Mouse (Mus musculus): Measurements from ENCODE around the gene Shisa8.

DNA sequence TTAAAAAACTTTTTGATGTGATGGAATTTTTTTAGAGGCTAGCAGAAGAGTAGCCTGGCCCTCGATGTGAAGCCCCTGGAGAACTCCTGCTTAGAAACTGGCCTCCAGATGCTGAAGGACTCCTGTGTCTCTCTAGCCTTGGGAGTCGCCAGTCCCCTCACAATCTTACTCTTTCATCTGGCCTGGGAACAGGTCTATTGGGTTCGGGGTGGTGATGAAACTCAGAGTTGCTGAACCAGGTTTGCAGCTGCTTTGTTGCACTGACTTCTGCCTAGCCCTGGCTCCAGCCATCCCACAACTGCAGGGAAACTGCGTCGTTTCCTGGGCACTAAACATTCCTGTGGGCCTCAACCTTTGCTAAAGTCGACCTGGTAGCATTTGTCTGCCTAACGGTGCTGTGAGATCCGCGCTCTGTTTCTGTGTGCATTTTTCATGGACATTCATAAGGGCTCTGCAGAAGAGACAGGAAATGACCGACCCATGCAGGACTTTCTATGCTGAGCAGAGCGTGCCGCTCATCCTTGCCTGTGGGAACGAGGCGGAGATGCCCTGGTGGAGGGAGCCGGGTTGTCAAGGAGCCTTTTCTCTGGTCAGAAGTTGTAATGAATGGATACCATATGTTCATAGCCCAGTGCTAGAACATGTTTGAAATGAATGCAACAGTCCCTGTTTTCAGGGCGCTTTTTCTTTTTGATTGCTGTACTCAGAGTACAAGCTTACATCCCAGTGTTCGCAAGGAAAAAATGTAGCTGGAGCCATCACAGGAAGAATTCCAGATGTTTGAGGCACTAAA, 54.2 kb downstream of the Shisa8 start:
- TF ChIP-seq CTCF (IDR thresholded peaks at IDR 0.05; ENCODE audit: control insufficient read depth, insufficient read depth, low read length) (no peak), POLR2A (IDR thresholded peaks at IDR 0.05; ENCODE audit: borderline replicate concordance, control insufficient read depth, low read depth, low read length) (no peak)
